Mouse (Mus musculus): ENCODE data around the gene Snrpa1. TPM values are rescaled to one million over a fixed set of nuclear protein-coding genes. Genes with fewer than 3 reads are reported as not detected.

Gene Snrpa1
- polyA plus RNA-seq, 1 experiment from 2014 or later = 156 TPM

GRCm38 (mm10) chr7:66108961-66109854 lies 50.4 kb downstream of the Snrpa1 start, which contains the start of gene Chsy1:
Gene Chsy1, plus strand, starts transcription at chr7:66109515.
- H3K9ac ChIP-seq (ENCODE audit: low read depth, low read length) = peak within 1 kb of the TSS; percentile 82
- H3K27ac ChIP-seq (ENCODE audit: low read length) = peak within 1 kb of the TSS; percentile 82
- no peaks in the 10 kb centered on the region for H3K9me3 ChIP-seq (ENCODE audit: control insufficient read depth, low read length)
- H3K4me1 ChIP-seq (ENCODE audit: control insufficient read depth, insufficient read depth, low read length) = peaks cover 4% of the 10 kb centered on the region
- WGBS = under 1% methylated on average over 103 of the region's 123 CpGs
- no peaks in the 10 kb centered on the region for H3K36me3 ChIP-seq (ENCODE audit: control insufficient read depth, insufficient read depth, low read length)
- peak within 1 kb of the TSS; percentile 87 for H3K4me3 ChIP-seq (ENCODE audit: low read length)
- ATAC-seq = peak; percentile 86
- peak within 1 kb of the TSS; percentile 84 for H3K4me2 ChIP-seq (ENCODE audit: low read depth, low read length)
- no peaks in the 10 kb centered on the region for H3K27me3 ChIP-seq (replicated peaks; ENCODE audit: control insufficient read depth, insufficient read depth, low read length)

- Histone ChIP-seq H3K4me1 (ENCODE audit: control insufficient read depth, insufficient read depth, low read length) (peaks cover 4% of the 10 kb centered on the region), H3K27ac (ENCODE audit: low read length) (peak overlapping the region; percentile 82), H3K4me3 (ENCODE audit: low read length) (peak overlapping the region; percentile 87), H3K36me3 (ENCODE audit: control insufficient read depth, insufficient read depth, low read length) (no peaks in the 10 kb centered on the region), H3K4me2 (ENCODE audit: low read depth, low read length) (peak overlapping the region; percentile 84), H3K9me3 (ENCODE audit: control insufficient read depth, low read length) (no peaks in the 10 kb centered on the region), H3K9ac (ENCODE audit: low read depth, low read length) (peak overlapping the region; percentile 82), H3K27me3 (replicated peaks; ENCODE audit: control insufficient read depth, insufficient read depth, low read length) (no peaks in the 10 kb centered on the region)
- under 1% methylated on average over 72 of the region's 77 CpGs for WGBS
- ATAC-seq = peak; percentile 65
These were observed 51.2 kb downstream of the Snrpa1 start for GRCm38 (mm10) chr7:66109855-66110635.

GRCm38 (mm10) chr7:66110636-66111112 lies 51.9 kb downstream of the Snrpa1 start:
- Histone ChIP-seq H3K9ac (ENCODE audit: low read depth, low read length) (peak overlapping the region; percentile 82), H3K4me2 (ENCODE audit: low read depth, low read length) (peak overlapping the region; percentile 84), H3K36me3 (ENCODE audit: control insufficient read depth, insufficient read depth, low read length) (no peaks in the 10 kb centered on the region), H3K4me3 (ENCODE audit: low read length) (peak overlapping the region; percentile 87), H3K27me3 (replicated peaks; ENCODE audit: control insufficient read depth, insufficient read depth, low read length) (no peaks in the 10 kb centered on the region), H3K9me3 (ENCODE audit: control insufficient read depth, low read length) (no peaks in the 10 kb centered on the region), H3K4me1 (ENCODE audit: control insufficient read depth, insufficient read depth, low read length) (peaks cover 4% of the 10 kb centered on the region), H3K27ac (ENCODE audit: low read length) (no peak overlapping the region)
- 6% methylated on average over 10 of the region's 10 CpGs for WGBS
- no peak for ATAC-seq

GRCm38 (mm10) chr7:66111211-66111610 lies 52.4 kb downstream of the Snrpa1 start:
- no peaks in the 10 kb centered on the region for H3K27me3 ChIP-seq (replicated peaks; ENCODE audit: control insufficient read depth, insufficient read depth, low read length)
- 68% methylated on average over 10 of the region's 10 CpGs for WGBS
- H3K9me3 ChIP-seq (ENCODE audit: control insufficient read depth, low read length) = no peaks in the 10 kb centered on the region
- peak overlapping the region; percentile 87 for H3K4me3 ChIP-seq (ENCODE audit: low read length)
- H3K4me1 ChIP-seq (ENCODE audit: control insufficient read depth, insufficient read depth, low read length) = peaks cover 6% of the 10 kb centered on the region
- peak overlapping the region; percentile 82; the same call in 1 of the 2 replicates for H3K9ac ChIP-seq (ENCODE audit: low read depth, low read length)
- no peak for ATAC-seq
- peak overlapping the region; percentile 84 for H3K4me2 ChIP-seq (ENCODE audit: low read depth, low read length)
- H3K36me3 ChIP-seq (ENCODE audit: control insufficient read depth, insufficient read depth, low read length) = no peaks in the 10 kb centered on the region
- no peak overlapping the region for H3K27ac ChIP-seq (ENCODE audit: low read length)

- no peak for ATAC-seq
- Histone ChIP-seq H3K4me1 (ENCODE audit: control insufficient read depth, insufficient read depth, low read length) (peaks cover 16% of the 10 kb centered on the region), H3K9me3 (ENCODE audit: control insufficient read depth, low read length) (no peaks in the 10 kb centered on the region), H3K36me3 (ENCODE audit: control insufficient read depth, insufficient read depth, low read length) (no peaks in the 10 kb centered on the region), H3K27me3 (replicated peaks; ENCODE audit: control insufficient read depth, insufficient read depth, low read length) (no peaks in the 10 kb centered on the region), H3K4me2 (ENCODE audit: low read depth, low read length) (no peak overlapping the region), H3K9ac (ENCODE audit: low read depth, low read length) (no peak overlapping the region), H3K4me3 (ENCODE audit: low read length) (no peak overlapping the region), H3K27ac (ENCODE audit: low read length) (no peak overlapping the region)
- WGBS = 82% methylated on average over 3 of the region's 3 CpGs
These were observed 54.8 kb downstream of the Snrpa1 start for GRCm38 (mm10) chr7:66113561-66113960.

GRCm38 (mm10) chr7:66115821-66116343 lies 57.1 kb downstream of the Snrpa1 start:
- Histone ChIP-seq H3K4me3 (ENCODE audit: low read length) (no peak overlapping the region), H3K27ac (ENCODE audit: low read length) (no peak overlapping the region), H3K4me2 (ENCODE audit: low read depth, low read length) (no peak overlapping the region), H3K9ac (ENCODE audit: low read depth, low read length) (no peak overlapping the region), H3K36me3 (ENCODE audit: control insufficient read depth, insufficient read depth, low read length) (no peaks in the 10 kb centered on the region), H3K4me1 (ENCODE audit: control insufficient read depth, insufficient read depth, low read length) (peaks cover 16% of the 10 kb centered on the region), H3K27me3 (replicated peaks; ENCODE audit: control insufficient read depth, insufficient read depth, low read length) (no peaks in the 10 kb centered on the region), H3K9me3 (ENCODE audit: control insufficient read depth, low read length) (no peaks in the 10 kb centered on the region)
- WGBS = 74% methylated on average over 11 of the region's 11 CpGs
- no peak for ATAC-seq

- H3K27ac ChIP-seq (ENCODE audit: low read length) = no peak overlapping the region
- H3K27me3 ChIP-seq (replicated peaks; ENCODE audit: control insufficient read depth, insufficient read depth, low read length) = no peaks in the 10 kb centered on the region
- H3K4me2 ChIP-seq (ENCODE audit: low read depth, low read length) = no peak overlapping the region
- H3K9ac ChIP-seq (ENCODE audit: low read depth, low read length) = no peak overlapping the region
- ATAC-seq = no peak
- no peaks in the 10 kb centered on the region for H3K36me3 ChIP-seq (ENCODE audit: control insufficient read depth, insufficient read depth, low read length)
- WGBS = 60% methylated on average over 8 of the region's 8 CpGs
- no peaks in the 10 kb centered on the region for H3K9me3 ChIP-seq (ENCODE audit: control insufficient read depth, low read length)
- H3K4me1 ChIP-seq (ENCODE audit: control insufficient read depth, insufficient read depth, low read length) = peaks cover 12% of the 10 kb centered on the region
- no peak overlapping the region for H3K4me3 ChIP-seq (ENCODE audit: low read length)
These were observed 58.2 kb downstream of the Snrpa1 start for GRCm38 (mm10) chr7:66116906-66117482.

- H3K27me3 ChIP-seq (replicated peaks; ENCODE audit: control insufficient read depth, insufficient read depth, low read length) = no peaks in the 10 kb centered on the region
- H3K9ac ChIP-seq (ENCODE audit: low read depth, low read length) = no peak overlapping the region
- no peak overlapping the region for H3K27ac ChIP-seq (ENCODE audit: low read length)
- no peak overlapping the region for H3K4me2 ChIP-seq (ENCODE audit: low read depth, low read length)
- no peak overlapping the region for H3K4me3 ChIP-seq (ENCODE audit: low read length)
- 83% methylated on average over 3 of the region's 3 CpGs for WGBS
- no peak for ATAC-seq
- H3K9me3 ChIP-seq (ENCODE audit: control insufficient read depth, low read length) = no peaks in the 10 kb centered on the region
- H3K36me3 ChIP-seq (ENCODE audit: control insufficient read depth, insufficient read depth, low read length) = no peaks in the 10 kb centered on the region
- peaks cover 12% of the 10 kb centered on the region for H3K4me1 ChIP-seq (ENCODE audit: control insufficient read depth, insufficient read depth, low read length)
These were observed 59.2 kb downstream of the Snrpa1 start for GRCm38 (mm10) chr7:66118046-66118445.

GRCm38 (mm10) chr7:66118796-66119195 lies 60.0 kb downstream of the Snrpa1 start:
- Histone ChIP-seq H3K4me2 (ENCODE audit: low read depth, low read length) (no peak overlapping the region), H3K36me3 (ENCODE audit: control insufficient read depth, insufficient read depth, low read length) (no peaks in the 10 kb centered on the region), H3K9me3 (ENCODE audit: control insufficient read depth, low read length) (no peaks in the 10 kb centered on the region), H3K4me3 (ENCODE audit: low read length) (no peak overlapping the region), H3K9ac (ENCODE audit: low read depth, low read length) (no peak overlapping the region), H3K4me1 (ENCODE audit: control insufficient read depth, insufficient read depth, low read length) (peaks cover 12% of the 10 kb centered on the region), H3K27ac (ENCODE audit: low read length) (no peak overlapping the region), H3K27me3 (replicated peaks; ENCODE audit: control insufficient read depth, insufficient read depth, low read length) (no peaks in the 10 kb centered on the region)
- ATAC-seq = no peak
- 81% methylated on average over 7 of the region's 7 CpGs for WGBS
